ENCODE assay signal across 8 mouse cellular contexts in the genomic region with DNA sequence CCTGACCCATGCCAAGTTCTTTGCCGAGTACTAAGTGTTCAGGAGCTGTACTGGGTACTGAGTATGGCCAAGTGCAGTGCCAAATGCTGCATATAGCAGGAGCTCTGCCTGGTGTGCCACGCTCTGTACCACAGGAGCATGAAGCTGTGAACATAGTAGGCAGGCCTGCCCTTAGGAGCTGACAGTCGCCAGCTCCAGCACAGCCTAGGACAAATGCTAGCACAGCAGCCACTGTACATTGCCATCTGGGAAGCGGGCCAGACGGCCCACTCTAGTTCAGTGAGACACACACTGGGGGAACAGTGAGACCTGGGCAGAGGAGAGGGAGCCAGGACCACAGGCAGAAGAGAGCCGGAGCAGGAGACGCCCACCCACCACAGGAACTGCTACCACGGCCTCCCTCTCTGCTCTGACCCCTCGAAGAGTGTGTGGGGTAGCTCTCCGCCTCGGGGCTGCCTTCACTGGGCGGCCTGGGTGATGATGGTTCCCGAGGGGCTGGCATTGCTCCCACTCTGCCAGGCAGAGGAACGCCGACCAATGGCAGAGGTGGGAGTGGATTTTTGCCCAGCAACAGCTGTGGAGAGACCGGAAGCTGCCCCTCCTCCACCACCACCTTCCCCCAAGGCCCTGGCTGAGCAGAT. TPM values are rescaled to one million over a fixed set of nuclear protein-coding genes. Genes with fewer than 3 reads are reported as not detected.
DNase-seq lines count a peak whose midpoint lies in the region; ATAC-seq lines count a peak whose summit lies in the region.

No protein-coding gene starts in this region.

- no peaks in the 10 kb centered on the region for H3K27me3 ChIP-seq in hindbrain, embryonic 16.5 days (replicated peaks; ENCODE audit: control insufficient read depth, insufficient read depth, low read length)
- H3K27me3 ChIP-seq in midbrain, embryonic 14.5 days (ENCODE audit: control insufficient read depth, insufficient read depth, low read length): no peaks in the 10 kb centered on the region

- no peaks in the 10 kb centered on the region for H3K9me3 ChIP-seq in hindbrain, embryonic 16.5 days (ENCODE audit: control insufficient read depth, low read length)
- no peaks in the 10 kb centered on the region for H3K9me3 ChIP-seq in midbrain, embryonic 14.5 days (ENCODE audit: control insufficient read depth, low read length)

- H3K36me3 ChIP-seq in hindbrain, embryonic 16.5 days (ENCODE audit: control insufficient read depth, insufficient read depth, low read length): no peaks in the 10 kb centered on the region
- H3K36me3 ChIP-seq in midbrain, embryonic 14.5 days (ENCODE audit: control insufficient read depth, insufficient read depth, low read length): no peaks in the 10 kb centered on the region

- peak; percentile 90 for ATAC-seq in hindbrain, embryonic 16.5 days
- peak; percentile 60 for ATAC-seq in midbrain, embryonic 14.5 days (ENCODE audit: low FRiP score, low TSS enrichment)

- DNase-seq in MN1 (ENCODE audit: low spot score): peak; percentile 92
- peak; percentile 88 for DNase-seq in brain, adult 2 months (ENCODE audit: low read depth, low spot score)
- peak; percentile 40 to 64 for DNase-seq in gastrocnemius, adult 8-10 months (ENCODE audit: low spot score in 2 of 2)
- peak; percentile 76 to 88 for DNase-seq in left cerebral cortex, adult 18-20 months (ENCODE audit: low spot score in 2 of 2)
- peak; percentile 74 for DNase-seq in midbrain, embryonic 14.5 days
- peak; percentile 54 for DNase-seq in testis, postnatal 14 days (ENCODE audit: low spot score)
- DNase-seq in spleen, postnatal 4 days (ENCODE audit: low spot score in 2 of 2): no peak

- 30% methylated on average over 16 of the region's 16 CpGs for WGBS in hindbrain, embryonic 16.5 days
- 50% methylated on average over 16 of the region's 16 CpGs for WGBS in midbrain, embryonic 14.5 days

- peak overlapping the region; percentile 32 for H3K4me2 ChIP-seq in hindbrain, embryonic 16.5 days (ENCODE audit: low read length)
- no peak overlapping the region for H3K4me2 ChIP-seq in midbrain, embryonic 14.5 days (ENCODE audit: low read length)

- H3K4me1 ChIP-seq in hindbrain, embryonic 16.5 days (ENCODE audit: control insufficient read depth, insufficient read depth, low read depth, low read length): peaks cover 36% of the 10 kb centered on the region
- peaks cover 22% of the 10 kb centered on the region for H3K4me1 ChIP-seq in midbrain, embryonic 14.5 days (ENCODE audit: control insufficient read depth, insufficient read depth, low read length)

- H3K9ac ChIP-seq in hindbrain, embryonic 16.5 days (ENCODE audit: low read depth, low read length): peak overlapping the region; percentile 38
- no peak overlapping the region for H3K9ac ChIP-seq in midbrain, embryonic 14.5 days (replicated peaks; ENCODE audit: low read length)

- H3K4me3 ChIP-seq in hindbrain, embryonic 16.5 days (ENCODE audit: low read length): no peak overlapping the region
- no peak overlapping the region for H3K4me3 ChIP-seq in midbrain, embryonic 14.5 days (replicated peaks; ENCODE audit: low read depth, low read length)

- H3K27ac ChIP-seq in hindbrain, embryonic 16.5 days (ENCODE audit: low read depth, low read length): peak overlapping the region; percentile 69
- H3K27ac ChIP-seq in midbrain, embryonic 14.5 days (replicated peaks; ENCODE audit: low read depth, low read length): peak overlapping the region; percentile 47

RNA-seq across cellular contexts. Expression of a gene that starts 38.8 kb away (rescaled TPM):
- total RNA-seq in gastrocnemius, adult 8-10 months (2022): not detected
- polyA plus RNA-seq in hindbrain, embryonic 16.5 days (2015; fragmentation: Nextera tagmentation; extraction: Ambion mirVana): 0.06 TPM in 2 replicates
- under 1 TPM in 1 of 2 experiments, not detected in 1; 0.19 TPM for total RNA-seq in left cerebral cortex, adult 18-20 months (2021)
- 0.12 TPM in 1 of 2 replicates, not detected in the other for polyA plus RNA-seq in midbrain, embryonic 14.5 days (2014; fragmentation: Nextera tagmentation; extraction: Ambion mirVana)

Comparison
In these comparisons a context has a peak if more than half of its experiments do, and no peak if none do; other contexts are left out.
1. DNase-seq: peak in MN1 (single experiment), brain, adult 2 months (single experiment), gastrocnemius, adult 8-10 months (2 of 2), left cerebral cortex, adult 18-20 months (2 of 2), midbrain, embryonic 14.5 days (single experiment) and testis, postnatal 14 days (single experiment); none in spleen, postnatal 4 days (0 of 2).